Mouse (Mus musculus): ENCODE data around the gene Zfp423.

DNA sequence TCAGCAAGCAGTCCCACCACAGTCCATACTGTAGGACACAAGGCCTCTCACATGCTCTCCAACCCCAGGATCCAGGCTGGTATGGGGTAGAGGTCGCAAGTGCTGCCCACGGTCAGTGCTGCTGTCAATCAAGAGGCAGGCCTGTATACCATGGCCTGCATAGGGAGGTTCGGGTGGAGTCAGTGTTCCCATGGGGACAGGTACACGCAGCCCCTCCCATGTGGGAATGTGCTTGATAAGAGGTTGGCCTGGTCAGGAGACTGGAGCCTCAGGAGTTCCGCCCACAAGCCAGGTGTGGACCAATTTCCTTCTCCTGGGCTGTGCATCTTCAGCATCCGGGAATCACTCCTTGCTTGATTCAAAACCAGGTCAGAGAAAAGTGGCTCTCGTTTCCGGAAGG, 204.5 kb downstream of the Zfp423 start:
- TF ChIP-seq CTCF (IDR thresholded peaks at IDR 0.05) = no peak
- no peak for TF ChIP-seq EP300 (IDR thresholded peaks at IDR 0.05)

All from lung, postnatal 0 days (tissue).